Mouse (Mus musculus) gastrocnemius, adult 18-20 months (tissue): Measurements from ENCODE around the gene Galnt4. TPM values are rescaled to one million over a fixed set of nuclear protein-coding genes. Genes with fewer than 3 reads are reported as not detected.

Experiments
- DNase-seq: peaks from one replicate; pipeline ENCODE4 v3.0.0; 2021; ENCODE audit warnings: low spot score
- long read RNA-seq, 2 experiments: library from polyadenylated mRNA; stranded (forward); transcript quantifications; one replicate each; pipeline ENCODE4 v2.0.0; 2021
- total RNA-seq, 2 experiments: library from RNA; stranded (reverse); gene quantifications; 2 replicates each; pipeline ENCODE4 v1.2.3; 2021

Galnt4 gene
- 1 to 10 TPM in 1 of 2 experiments, under 1 TPM in 1; 0.87 to 1.3 TPM for total RNA-seq
- long read RNA-seq, experiment 1, full-length matches to known transcripts, result 1 of 1 reads
- long read RNA-seq, experiment 1, partial matches to known transcripts, result 0 of 1 reads
- long read RNA-seq, experiment 1, other reads (novel, unspliced or antisense), result 0 of 1 reads
- long read RNA-seq, experiment 2, full-length matches to known transcripts, result 4 of 4 reads
- long read RNA-seq, experiment 2, partial matches to known transcripts, result 0 of 4 reads
- long read RNA-seq, experiment 2, other reads (novel, unspliced or antisense), result 0 of 4 reads

DNA sequence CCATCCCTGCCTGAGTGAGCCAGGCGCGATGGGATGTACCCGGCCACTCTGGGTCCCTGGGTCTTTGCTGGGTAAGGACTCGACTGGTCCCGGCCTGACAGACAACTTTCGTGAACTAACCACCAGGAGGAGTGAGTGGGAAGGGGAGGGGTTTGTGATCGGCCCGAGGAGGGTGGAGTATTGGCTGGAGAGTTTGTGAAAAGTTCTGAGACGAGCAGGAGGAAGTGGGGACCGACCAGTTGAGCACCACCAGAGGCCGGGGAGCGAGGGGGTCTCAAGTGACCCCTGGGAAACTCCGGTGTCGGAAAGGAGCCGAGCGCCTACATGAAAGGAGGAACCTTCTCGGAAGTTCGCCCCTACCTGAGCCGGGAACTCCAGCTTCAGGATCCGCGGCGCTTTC, at the start of gene Galnt4:
Gene Galnt4 (plus strand): TSS at position 196 of the 400 bp plus-strand sequence.
- peak; percentile 89 for DNase-seq

DNA sequence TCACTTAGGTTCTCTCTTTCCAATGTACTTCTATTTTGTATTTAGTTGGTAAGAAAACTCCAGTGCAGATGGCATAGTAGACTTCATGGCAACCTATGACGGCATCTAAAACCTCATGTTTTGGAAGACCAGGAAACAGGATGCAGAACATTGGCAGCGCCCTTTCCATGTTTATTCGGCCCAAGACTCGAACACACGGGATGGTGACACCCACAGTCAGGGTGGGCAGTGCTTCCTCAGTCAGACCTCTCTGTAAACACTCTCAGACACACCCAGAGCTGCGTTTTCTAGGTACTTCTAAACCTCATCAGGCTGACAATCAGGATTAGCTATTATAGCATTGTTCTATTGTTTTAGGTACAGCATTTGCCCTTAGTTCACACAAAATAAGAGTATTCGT, 47.4 kb upstream of the Galnt4 start:
- DNase-seq, result no peak

- no peak for DNase-seq
Measured at GRCm38 (mm10) chr10:99061418-99061817, 46.5 kb upstream of the Galnt4 start.

DNA sequence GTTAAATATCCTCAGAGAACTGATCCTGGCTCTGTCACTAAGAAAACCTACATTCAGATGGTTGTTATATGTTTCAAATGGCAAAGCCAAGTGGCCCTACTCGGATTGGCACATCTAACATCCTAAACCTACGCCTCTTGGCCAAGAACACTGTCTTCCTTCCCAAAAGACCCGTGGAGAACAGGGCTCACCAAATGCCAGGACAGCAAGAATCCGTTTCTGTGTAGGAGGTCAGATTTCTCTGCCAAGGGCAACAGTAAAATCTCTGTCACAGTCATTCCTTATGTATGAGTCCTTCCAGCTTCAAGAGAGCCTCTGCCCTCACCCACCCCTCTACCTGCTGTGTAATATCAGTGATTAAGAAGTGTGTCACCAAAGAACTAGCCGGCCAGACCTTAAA, 45.4 kb upstream of the Galnt4 start:
- no peak for DNase-seq

- no peak for DNase-seq
Measured at GRCm38 (mm10) chr10:99076113-99076895, 31.7 kb upstream of the Galnt4 start.

- DNase-seq, result no peak
Measured at GRCm38 (mm10) chr10:99078621-99079020, 29.3 kb upstream of the Galnt4 start.

DNA sequence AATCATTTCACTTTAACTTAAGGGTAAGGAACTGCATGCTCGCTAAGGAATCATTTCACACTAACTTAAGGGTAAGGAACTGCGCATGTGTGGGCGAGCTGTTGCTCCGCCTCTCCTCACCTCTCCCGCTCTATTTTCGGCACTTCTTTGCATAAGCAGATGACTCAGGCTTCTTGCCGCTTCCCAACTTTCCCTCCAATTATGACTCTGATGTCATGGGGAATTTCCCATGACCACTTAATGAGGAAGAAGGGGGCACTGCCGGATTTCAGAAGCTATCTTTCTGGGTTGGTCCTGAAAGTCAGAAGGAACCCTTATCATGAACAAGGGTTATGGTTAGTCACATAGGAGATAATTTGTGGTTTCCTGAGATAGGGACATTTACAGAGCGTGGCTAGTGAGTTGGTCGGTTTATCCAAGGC, 26.4 kb upstream of the Galnt4 start:
- no peak for DNase-seq

DNA sequence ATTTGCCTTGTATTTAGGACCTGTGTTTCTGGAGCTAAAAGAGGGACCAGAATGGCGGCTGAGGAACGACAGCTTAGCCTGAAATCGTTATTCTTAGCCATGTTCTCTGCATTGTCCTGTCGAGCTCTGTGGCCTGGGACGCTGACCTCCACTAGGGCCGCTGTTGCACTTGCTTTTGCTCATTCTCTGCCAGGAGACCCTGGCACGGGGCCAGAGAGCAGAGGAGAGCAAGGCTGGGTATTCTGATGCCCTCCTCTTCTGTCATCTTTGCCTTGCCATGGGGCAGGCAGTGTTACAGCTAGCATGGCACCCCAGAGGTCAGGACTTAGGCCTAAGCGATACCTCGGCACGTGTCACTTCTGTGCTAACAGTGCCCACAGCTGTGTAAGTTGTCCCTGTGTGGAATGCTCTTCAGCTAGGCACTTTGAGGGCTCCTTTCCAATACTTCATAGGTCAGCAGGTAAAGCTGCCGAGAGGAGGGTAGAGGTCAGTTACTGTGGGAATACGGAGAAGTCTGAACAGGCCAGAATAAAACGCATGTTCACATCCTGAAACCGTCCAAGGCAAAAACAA, 24.4 kb upstream of the Galnt4 start:
- DNase-seq, result no peak

- DNase-seq, result peak; percentile 85
Measured at GRCm38 (mm10) chr10:99084397-99085239, 23.3 kb upstream of the Galnt4 start.

GRCm38 (mm10) chr10:99085240-99085587, 22.7 kb upstream of the Galnt4 start:
- DNase-seq, result no peak

GRCm38 (mm10) chr10:99086029-99086428, 21.9 kb upstream of the Galnt4 start:
- no peak for DNase-seq

GRCm38 (mm10) chr10:99089906-99090305, 18.1 kb upstream of the Galnt4 start:
- no peak for DNase-seq

- no peak for DNase-seq
Measured at GRCm38 (mm10) chr10:99093364-99093763, 14.6 kb upstream of the Galnt4 start.

DNA sequence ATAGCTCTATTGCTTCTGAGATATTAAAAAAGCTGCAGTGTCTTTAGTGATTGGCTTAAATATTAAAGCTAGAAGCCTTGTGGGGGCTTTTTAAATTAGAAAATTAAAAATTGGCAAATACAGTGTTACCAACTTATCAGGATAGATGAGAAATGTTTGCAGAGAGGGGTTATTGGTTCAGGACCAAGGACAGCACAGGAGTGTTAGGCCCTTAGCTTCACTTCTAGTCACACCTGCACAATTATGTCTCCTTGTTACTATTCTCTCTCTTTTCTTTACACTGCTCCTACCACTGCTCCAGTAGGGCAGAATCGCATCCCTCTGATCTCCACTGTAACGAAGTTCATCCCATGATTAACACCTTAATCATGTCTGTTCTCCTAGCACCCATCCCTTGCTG, 12.8 kb upstream of the Galnt4 start:
- DNase-seq, result no peak

DNA sequence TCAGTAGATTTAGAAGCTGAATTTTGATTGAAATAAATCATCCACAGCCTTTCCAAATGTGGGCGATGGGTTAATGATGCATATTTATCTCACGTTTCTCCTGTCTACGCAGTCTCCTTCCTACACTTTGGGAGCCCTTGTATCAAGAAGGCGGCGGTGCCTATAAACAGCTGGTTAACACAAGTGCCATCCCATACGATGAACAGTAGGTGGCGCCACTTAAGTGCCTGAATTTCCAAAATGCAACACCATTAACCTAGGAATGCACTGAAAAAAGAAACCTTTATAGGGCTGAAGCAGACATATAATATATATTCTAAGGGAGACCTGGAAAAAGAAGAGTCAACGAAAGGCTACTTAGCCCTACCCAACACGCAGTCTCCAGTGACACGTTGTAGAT, 10.6 kb upstream of the Galnt4 start:
- DNase-seq, result peak; percentile 47

DNA sequence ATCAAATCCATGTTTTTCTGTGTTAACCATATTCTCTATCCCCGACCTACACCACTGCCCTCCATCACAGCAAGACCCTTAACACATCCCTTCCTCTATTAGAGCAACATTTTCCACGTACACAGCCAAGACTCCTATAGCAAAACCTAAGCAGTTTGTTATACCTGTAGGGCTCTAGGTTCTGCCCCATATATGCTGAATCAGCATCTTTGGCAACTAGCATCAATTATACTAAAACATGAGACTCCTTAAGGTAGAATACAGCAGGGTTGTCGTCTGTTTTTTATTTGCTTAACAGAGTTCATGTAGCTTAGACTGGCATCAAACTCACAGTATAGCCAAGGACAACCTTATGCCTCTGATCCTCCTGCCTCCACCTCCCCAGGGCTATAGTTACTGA, 2.4 kb upstream of the Galnt4 start:
- DNase-seq, result no peak

GRCm38 (mm10) chr10:99106311-99106702, 1.7 kb upstream of the Galnt4 start:
- DNase-seq, result no peak

GRCm38 (mm10) chr10:99106703-99107631, 992 bp upstream of the Galnt4 start, which contains the start of gene Poc1b:
Gene Poc1b (plus strand): TSS chr10:99107036.
- DNase-seq, result peak; percentile 78

DNA sequence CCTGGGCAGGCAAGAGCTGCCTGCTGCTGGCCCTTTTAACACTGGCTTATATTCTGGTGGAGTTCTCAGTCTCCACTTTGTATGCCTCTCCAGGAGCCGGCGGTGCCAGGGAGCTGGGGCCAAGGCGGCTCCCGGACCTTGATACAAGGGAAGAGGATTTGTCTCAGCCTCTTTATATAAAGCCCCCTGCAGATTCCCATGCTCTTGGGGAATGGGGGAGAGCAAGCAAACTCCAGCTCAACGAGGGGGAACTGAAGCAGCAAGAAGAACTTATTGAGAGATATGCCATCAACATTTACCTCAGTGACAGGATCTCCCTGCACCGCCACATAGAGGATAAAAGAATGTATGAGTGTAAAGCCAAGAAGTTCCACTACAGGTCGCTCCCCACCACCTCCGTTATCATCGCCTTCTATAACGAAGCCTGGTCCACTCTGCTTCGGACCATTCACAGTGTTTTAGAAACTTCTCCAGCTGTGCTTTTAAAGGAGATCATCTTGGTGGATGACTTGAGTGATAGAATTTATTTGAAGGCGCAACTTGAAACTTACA, 548 bp downstream of the Galnt4 start:
- DNase-seq, result no peak

DNA sequence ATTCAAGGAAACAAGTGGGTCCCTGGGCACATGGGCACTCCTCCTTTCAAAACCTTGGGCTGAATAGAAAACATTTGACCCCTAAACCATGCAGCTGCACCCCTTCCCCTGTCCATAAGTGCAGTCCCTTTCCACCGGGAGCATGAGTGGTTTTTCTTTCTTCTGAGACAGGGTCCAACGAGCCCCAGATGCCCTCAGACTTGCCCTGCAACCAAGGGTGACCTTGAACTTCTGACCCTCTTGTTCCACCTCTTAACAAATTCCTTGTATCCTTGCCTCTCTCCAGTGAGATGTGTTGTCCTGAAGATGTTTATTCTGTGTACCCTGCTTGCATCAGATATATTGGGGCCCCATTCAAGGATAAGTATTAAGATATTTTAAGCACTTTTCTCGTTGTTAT, 5.6 kb downstream of the Galnt4 start:
- no peak for DNase-seq
